Mouse (Mus musculus) erythroblast, embryonic 14.5 days (primary cell): ENCODE results near the gene Adck2. TPM values are rescaled to one million over a fixed set of nuclear protein-coding genes. Genes with fewer than 3 reads are reported as not detected.

Source experiments
- H3K27me3 ChIP-seq: 2 replicates; pipeline ENCODE4 v1.6.1; 2012; ENCODE audit warnings: inconsistent platforms; ENCODE audit not compliant: control insufficient read depth
- H3K36me3 ChIP-seq: 2 replicates; pipeline ENCODE4 v1.6.1; 2012; ENCODE audit warnings: mild to moderate bottlenecking, inconsistent platforms; ENCODE audit not compliant: control insufficient read depth
- H3K4me1 ChIP-seq: 2 replicates; pipeline ENCODE4 v1.6.1; 2012; ENCODE audit warnings: inconsistent platforms; ENCODE audit not compliant: control insufficient read depth
- H3K4me3 ChIP-seq: replicated peaks from 2 replicates; pipeline ENCODE3; 2012; ENCODE audit warnings: moderate library complexity, mild to moderate bottlenecking, inconsistent platforms
- H3K9me3 ChIP-seq: 2 replicates; pipeline ENCODE4 v1.6.1; 2012; ENCODE audit warnings: low read length, inconsistent platforms, mixed read lengths; ENCODE audit not compliant: control insufficient read depth
- GATA1 ChIP-seq: IDR thresholded peaks from 2 replicates; pipeline ENCODE4 v1.6.1; 2012; ENCODE audit warnings: low read length, inconsistent platforms, mixed read lengths
- TAL1 ChIP-seq: IDR thresholded peaks from 3 replicates; pipeline ENCODE4 v1.6.1; 2012; ENCODE audit warnings: low read length, inconsistent platforms, mixed read lengths
- polyA plus RNA-seq: library from polyadenylated mRNA; stranded (reverse); fragments of >175 nt; gene quantifications from 2 replicates; pipeline ENCODE4 v1.2.3, GENCODE M21; 2012

Gene Adck2
- polyA plus RNA-seq, 1 experiment = 0.31 TPM

GRCm38 (mm10) chr6:39606056-39606455 lies 32.4 kb downstream of the Adck2 start:
- peaks cover 34% of the 10 kb centered on the region for H3K36me3 ChIP-seq
- TF ChIP-seq TAL1 (no peak), GATA1 (no peak)
- no peaks in the 10 kb centered on the region for H3K27me3 ChIP-seq
- no peak overlapping the region for H3K4me3 ChIP-seq
- H3K9me3 ChIP-seq = no peaks in the 10 kb centered on the region
- H3K4me1 ChIP-seq = no peaks in the 10 kb centered on the region

- H3K4me1 ChIP-seq = no peaks in the 10 kb centered on the region
- no peaks in the 10 kb centered on the region for H3K9me3 ChIP-seq
- no peak overlapping the region for H3K4me3 ChIP-seq
- no peaks in the 10 kb centered on the region for H3K27me3 ChIP-seq
- H3K36me3 ChIP-seq = peaks cover 33% of the 10 kb centered on the region
- TF ChIP-seq TAL1 (no peak), GATA1 (no peak)
Observed at GRCm38 (mm10) chr6:39606862-39607261, 33.2 kb downstream of the Adck2 start.

GRCm38 (mm10) chr6:39607365-39607764 lies 33.7 kb downstream of the Adck2 start:
- Histone ChIP-seq H3K27me3 (no peaks in the 10 kb centered on the region), H3K4me3 (no peak overlapping the region), H3K9me3 (no peaks in the 10 kb centered on the region), H3K36me3 (peaks cover 30% of the 10 kb centered on the region), H3K4me1 (no peaks in the 10 kb centered on the region)
- TF ChIP-seq GATA1 (no peak), TAL1 (no peak)

GRCm38 (mm10) chr6:39610207-39610606 lies 36.5 kb downstream of the Adck2 start:
- Histone ChIP-seq H3K4me3 (no peak overlapping the region), H3K4me1 (no peaks in the 10 kb centered on the region), H3K36me3 (peaks cover 32% of the 10 kb centered on the region), H3K9me3 (no peaks in the 10 kb centered on the region), H3K27me3 (no peaks in the 10 kb centered on the region)
- TF ChIP-seq TAL1 (no peak), GATA1 (no peak)

GRCm38 (mm10) chr6:39611296-39611695 lies 37.6 kb downstream of the Adck2 start:
- H3K4me3 ChIP-seq = no peak overlapping the region
- TF ChIP-seq GATA1 (no peak), TAL1 (no peak)
- H3K4me1 ChIP-seq = no peaks in the 10 kb centered on the region
- no peaks in the 10 kb centered on the region for H3K27me3 ChIP-seq
- peaks cover 41% of the 10 kb centered on the region for H3K36me3 ChIP-seq
- no peaks in the 10 kb centered on the region for H3K9me3 ChIP-seq

Other genes with a start within 250 kb of the Adck2 start
- 0.05 TPM in 1 of 2 replicates, not detected in the other for gene Slc37a3, start 196.2 kb upstream of the Adck2 start, polyA plus RNA-seq
- not detected in 2 replicates for gene Rab19, start 192.7 kb upstream of the Adck2 start, polyA plus RNA-seq
- 86.9 and 108 TPM in 2 replicates for gene Mkrn1, start 153.4 kb upstream of the Adck2 start, polyA plus RNA-seq
- not detected in 2 replicates for gene Dennd2a, start 16.0 kb upstream of the Adck2 start, polyA plus RNA-seq
- gene Gm42420, start 11.9 kb downstream of the Adck2 start, polyA plus RNA-seq = not detected in 2 replicates
- gene Ndufb2, start 18.7 kb downstream of the Adck2 start, polyA plus RNA-seq = 43.0 and 48.6 TPM in 2 replicates
- gene Braf, start 151.6 kb downstream of the Adck2 start, polyA plus RNA-seq = 0.10 and 0.13 TPM in 2 replicates
- gene Mrps33, start 237.1 kb downstream of the Adck2 start, polyA plus RNA-seq = 0.42 and 0.60 TPM in 2 replicates